Mouse (Mus musculus) liver, adult 2 months (tissue): ENCODE data around the gene Ugt1a6b. TPM values are rescaled to one million over a fixed set of nuclear protein-coding genes. Genes with fewer than 3 reads are reported as not detected.

Source experiments
- DNase-seq: peaks from one replicate; pipeline ENCODE4 v3.0.0-alpha.2; 2011; ENCODE audit warnings: low read depth, low spot score; ENCODE audit errors: extremely low read depth
- H3K27ac ChIP-seq: fragments of 200-500 bp; replicated peaks from 2 replicates; pipeline ENCODE4 v1.5.1; 2012; ENCODE audit warnings: low read depth, mild to moderate bottlenecking, control low read depth, inconsistent platforms, low read length; ENCODE audit not compliant: insufficient read depth
- H3K27me3 ChIP-seq: fragments of 200-500 bp; 2 replicates; pipeline ENCODE4 v1.6.1; 2012; ENCODE audit warnings: mild to moderate bottlenecking, moderate library complexity, low read length, inconsistent platforms; ENCODE audit not compliant: control insufficient read depth, insufficient read depth
- H3K36me3 ChIP-seq: fragments of 200-500 bp; 2 replicates; pipeline ENCODE4 v1.6.1; 2012; ENCODE audit warnings: low read length, inconsistent platforms; ENCODE audit not compliant: control insufficient read depth, insufficient read depth
- H3K4me1 ChIP-seq: fragments of 200-500 bp; 2 replicates; pipeline ENCODE4 v1.6.1; 2011; ENCODE audit warnings: low read length; ENCODE audit not compliant: control insufficient read depth, insufficient read depth
- H3K4me3 ChIP-seq: fragments of 200-500 bp; 2 replicates; pipeline ENCODE4 v1.5.1; 2011; ENCODE audit warnings: low read depth, mild to moderate bottlenecking, control low read depth, low read length, moderate library complexity; ENCODE audit not compliant: insufficient read depth
- H3K79me2 ChIP-seq: fragments of 200-500 bp; 2 replicates; pipeline ENCODE4 v1.6.1; 2012; ENCODE audit warnings: inconsistent platforms, mild to moderate bottlenecking, low read length, moderate library complexity; ENCODE audit not compliant: control insufficient read depth, insufficient read depth
- H3K9ac ChIP-seq: fragments of 200-500 bp; 2 replicates; pipeline ENCODE4 v1.6.1; 2012; ENCODE audit warnings: low read depth, mild to moderate bottlenecking, control low read depth, inconsistent platforms, low read length
- CTCF ChIP-seq: fragments of 200-500 bp; IDR thresholded peaks from 2 replicates; pipeline ENCODE4 v1.5.1; 2011; ENCODE audit warnings: low read depth, low read length, control low read depth
- POLR2A ChIP-seq: fragments of 200-500 bp; IDR thresholded peaks from 2 replicates; pipeline ENCODE4 v1.6.1; 2011; ENCODE audit warnings: low read length, control low read depth; ENCODE audit not compliant: insufficient read depth; ENCODE audit errors: extremely low read depth
- WGBS: fragments of 180-500 bp; shearing (Covaris S2); methylation state at CpG from one replicate; pipeline ENCODE4 v1.1.7; 2018; 5-methylcytosine and 5-hydroxymethylcytosine counted together
- polyA plus RNA-seq: library from polyadenylated mRNA; depleted of rRNA; stranded (reverse); fragments of >200 nt; gene quantifications from 2 replicates; pipeline ENCODE4 v1.2.3, GENCODE M21; 2012
- total RNA-seq: library from RNA; depleted of rRNA; stranded (reverse); fragments of >200 nt; gene quantifications from 2 replicates; pipeline ENCODE4 v1.2.3, GENCODE M21; 2014

Gene Ugt1a6b
- total and polyA plus RNA-seq, 2 experiments: 91.0 to 97.1 TPM

DNA sequence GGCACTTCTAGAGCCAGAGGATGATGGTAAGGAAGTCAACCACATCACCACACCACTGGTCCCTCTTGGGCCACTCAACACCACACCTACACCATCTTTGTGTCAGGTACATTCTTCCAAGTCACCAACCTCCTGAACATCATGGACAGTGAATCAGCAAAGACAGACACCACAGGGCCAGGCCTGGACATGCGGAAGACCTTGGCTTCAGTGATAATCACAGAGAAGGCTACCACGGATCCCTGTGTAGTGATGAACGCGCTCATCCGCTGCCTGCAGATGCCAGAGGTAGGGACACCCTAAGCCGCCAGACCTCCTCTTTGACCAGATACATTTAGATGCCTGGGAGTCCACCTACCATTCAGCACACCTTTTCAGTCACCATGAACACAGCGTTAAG lies 125.1 kb downstream of the Ugt1a6b start:
- DNase-seq: no peak
- 70% methylated on average over 7 of the region's 7 CpGs for WGBS
- TF ChIP-seq CTCF (no peak), POLR2A (no peak)
- Histone ChIP-seq H3K4me3 (no peak overlapping the region), H3K4me1 (peaks cover 2% of the 10 kb centered on the region; the same call in 1 of the 2 replicates), H3K79me2 (no peaks in the 10 kb centered on the region), H3K27me3 (no peaks in the 10 kb centered on the region), H3K9ac (no peak overlapping the region), H3K36me3 (no peaks in the 10 kb centered on the region), H3K27ac (no peak overlapping the region)

- DNase-seq: no peak
- TF ChIP-seq CTCF: no peak
- no peak for TF ChIP-seq POLR2A
- Histone ChIP-seq H3K4me3 (no peak overlapping the region), H3K27me3 (no peaks in the 10 kb centered on the region), H3K79me2 (no peaks in the 10 kb centered on the region), H3K4me1 (peaks cover 2% of the 10 kb centered on the region; the same call in 1 of the 2 replicates), H3K27ac (no peak overlapping the region), H3K36me3 (no peaks in the 10 kb centered on the region), H3K9ac (no peak overlapping the region)
- WGBS: 79% methylated on average over 3 of the region's 3 CpGs
These were observed 126.5 kb downstream of the Ugt1a6b start for GRCm38 (mm10) chr1:88229566-88229965.

DNA sequence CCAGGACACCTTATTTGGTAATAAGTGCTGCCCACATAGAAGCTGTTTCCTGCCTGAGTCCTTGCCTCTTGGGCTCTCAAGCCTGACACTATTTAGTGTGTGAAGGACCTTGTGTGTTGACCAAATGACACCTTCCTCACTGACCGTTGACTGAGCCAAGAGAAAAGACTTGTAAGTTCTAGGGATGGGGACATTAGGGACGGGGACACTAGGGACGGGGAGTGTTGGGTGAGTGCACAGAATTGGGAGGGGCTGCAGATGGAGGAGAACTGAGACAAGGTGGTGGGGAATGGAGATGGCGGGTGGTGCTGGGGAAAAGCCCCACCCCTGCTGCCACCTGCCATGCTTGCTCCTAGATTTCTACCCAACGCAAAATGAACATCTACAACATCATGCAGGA lies 126.9 kb downstream of the Ugt1a6b start:
- Histone ChIP-seq H3K4me1 (peaks cover 2% of the 10 kb centered on the region; the same call in 1 of the 2 replicates), H3K4me3 (no peak overlapping the region), H3K9ac (no peak overlapping the region), H3K36me3 (no peaks in the 10 kb centered on the region), H3K27ac (no peak overlapping the region), H3K79me2 (no peaks in the 10 kb centered on the region), H3K27me3 (no peaks in the 10 kb centered on the region)
- no peak for TF ChIP-seq CTCF
- no peak for TF ChIP-seq POLR2A
- no peak for DNase-seq
- 85% methylated on average over 5 of the region's 5 CpGs for WGBS

GRCm38 (mm10) chr1:88230421-88230820 lies 127.4 kb downstream of the Ugt1a6b start:
- WGBS: 78% methylated on average over 7 of the region's 7 CpGs
- Histone ChIP-seq H3K36me3 (no peaks in the 10 kb centered on the region), H3K9ac (no peak overlapping the region), H3K4me1 (no peaks in the 10 kb centered on the region; the same call in 1 of the 2 replicates), H3K27me3 (no peaks in the 10 kb centered on the region), H3K79me2 (no peaks in the 10 kb centered on the region), H3K4me3 (no peak overlapping the region), H3K27ac (no peak overlapping the region)
- TF ChIP-seq CTCF: no peak
- TF ChIP-seq POLR2A: no peak
- no peak for DNase-seq

DNA sequence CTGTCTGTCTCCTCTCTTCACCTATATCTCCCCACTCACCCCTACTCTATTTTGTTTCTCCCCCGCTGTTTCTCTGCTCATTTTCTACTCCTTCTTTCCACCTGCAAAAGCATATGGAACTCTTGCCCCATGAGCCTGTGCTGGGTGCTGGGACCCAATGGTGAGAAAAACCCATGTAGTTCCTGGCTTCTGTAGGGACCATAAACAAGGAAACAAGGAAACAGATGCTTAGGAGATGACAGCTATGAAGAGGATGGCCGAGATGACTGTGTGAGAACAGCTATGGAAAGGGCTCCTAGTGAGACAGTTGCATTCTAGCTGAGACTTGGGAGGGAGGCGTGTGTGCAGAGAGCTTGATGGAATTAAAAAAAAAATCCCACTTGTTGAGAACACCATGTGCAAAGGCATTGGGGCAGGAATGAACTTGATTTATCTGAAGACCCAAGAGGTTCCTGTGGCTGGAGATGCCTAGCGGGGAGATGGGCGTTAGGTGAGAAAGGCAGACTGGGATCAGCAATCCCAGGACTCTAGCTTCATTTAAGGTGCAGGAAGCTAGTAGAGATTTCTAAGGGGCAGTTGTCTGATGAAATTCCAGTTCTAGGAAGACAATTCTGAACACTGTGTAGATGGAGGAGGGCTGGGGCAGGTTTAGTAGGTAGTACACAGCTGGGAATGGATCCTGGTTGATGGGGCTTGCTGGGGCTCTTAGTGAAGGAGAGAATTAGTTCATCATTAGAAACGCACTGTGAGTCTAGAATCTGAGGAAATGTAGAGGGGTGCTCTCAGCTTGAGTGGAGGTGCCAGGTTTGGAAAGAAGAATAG lies 128.1 kb downstream of the Ugt1a6b start:
- WGBS: 78% methylated on average over 6 of the region's 6 CpGs
- H3K4me1 ChIP-seq: no peaks in the 10 kb centered on the region
- H3K36me3 ChIP-seq: no peaks in the 10 kb centered on the region
- no peaks in the 10 kb centered on the region for H3K79me2 ChIP-seq
- no peaks in the 10 kb centered on the region for H3K27me3 ChIP-seq
- no peak for TF ChIP-seq POLR2A
- TF ChIP-seq CTCF: no peak
- H3K4me3 ChIP-seq: no peak overlapping the region
- no peak overlapping the region for H3K27ac ChIP-seq
- no peak for DNase-seq
- no peak overlapping the region for H3K9ac ChIP-seq
